In genomic region chr4:119631115-119631919, GRCm38 (mm10) we compare ENCODE assay signal across 8 mouse cellular contexts. TPM values are rescaled to one million over a fixed set of nuclear protein-coding genes. Genes with fewer than 3 reads are reported as not detected.
DNase-seq lines count a peak whose midpoint lies in the region; ATAC-seq lines count a peak whose summit lies in the region.

No protein-coding gene starts in this region.

- ATAC-seq in embryonic facial prominence, embryonic 14.5 days (ENCODE audit: low read depth) = peak; percentile 60; the same call in 1 of the 2 replicates
- peak; percentile 46; the same call in 1 of the 2 replicates for ATAC-seq in hindbrain, embryonic 12.5 days (ENCODE audit: low FRiP score)

- H3K4me1 ChIP-seq in embryonic facial prominence, embryonic 14.5 days (ENCODE audit: control insufficient read depth, insufficient read depth, low read length) = no peaks in the 10 kb centered on the region
- peaks cover 29% of the 10 kb centered on the region for H3K4me1 ChIP-seq in hindbrain, embryonic 12.5 days

- no peak overlapping the region for H3K4me3 ChIP-seq in embryonic facial prominence, embryonic 14.5 days (ENCODE audit: low read depth, low read length)
- no peak overlapping the region for H3K4me3 ChIP-seq in hindbrain, embryonic 12.5 days

- no peak overlapping the region for H3K27ac ChIP-seq in embryonic facial prominence, embryonic 14.5 days (replicated peaks; ENCODE audit: low read depth, low read length)
- H3K27ac ChIP-seq in hindbrain, embryonic 12.5 days = no peak overlapping the region

- H3K9ac ChIP-seq in embryonic facial prominence, embryonic 14.5 days (ENCODE audit: low read depth, low read length) = no peak overlapping the region
- H3K9ac ChIP-seq in hindbrain, embryonic 12.5 days = no peak overlapping the region

- H3K4me2 ChIP-seq in embryonic facial prominence, embryonic 14.5 days (ENCODE audit: low read depth, low read length) = no peak overlapping the region
- H3K4me2 ChIP-seq in hindbrain, embryonic 12.5 days (replicated peaks) = no peak overlapping the region

- no peaks in the 10 kb centered on the region for H3K9me3 ChIP-seq in embryonic facial prominence, embryonic 14.5 days (ENCODE audit: control insufficient read depth, low read length)
- no peaks in the 10 kb centered on the region for H3K9me3 ChIP-seq in hindbrain, embryonic 12.5 days (replicated peaks)

- 60% methylated on average over 11 of the region's 11 CpGs for WGBS in embryonic facial prominence, embryonic 14.5 days
- 81% methylated on average over 11 of the region's 11 CpGs for WGBS in hindbrain, embryonic 12.5 days

- H3K27me3 ChIP-seq in embryonic facial prominence, embryonic 14.5 days (replicated peaks; ENCODE audit: control insufficient read depth, insufficient read depth, low read length) = no peaks in the 10 kb centered on the region
- H3K27me3 ChIP-seq in hindbrain, embryonic 12.5 days = no peaks in the 10 kb centered on the region
- H3K27me3 ChIP-seq in splenic B cell, adult 2 months (ENCODE audit: control insufficient read depth, insufficient read depth, low read length, poor library complexity, severe bottlenecking) = no peaks in the 10 kb centered on the region

- DNase-seq in embryo, embryonic 10 days (ENCODE audit: low spot score) = peak; percentile 60
- no peak for DNase-seq in embryo, embryonic 9.5 days (ENCODE audit: extremely low spot score)
- DNase-seq in MN1 (ENCODE audit: low spot score) = peak; percentile 28
- DNase-seq in embryonic facial prominence, embryonic 14.5 days (ENCODE audit: low spot score) = peak; percentile 47
- peak; percentile 47 to 48 for DNase-seq in left cerebral cortex, adult 18-20 months (ENCODE audit: low spot score in 2 of 2)
- DNase-seq in lung, postnatal 25 days (ENCODE audit: low spot score) = peak; percentile 32
- DNase-seq in splenic B cell, adult 2 months (ENCODE audit: low read depth, low spot score) = peak; percentile 60

- peaks cover 31% of the 10 kb centered on the region for H3K36me3 ChIP-seq in embryonic facial prominence, embryonic 14.5 days (ENCODE audit: control insufficient read depth, insufficient read depth, low read length)
- peaks cover 15% of the 10 kb centered on the region for H3K36me3 ChIP-seq in hindbrain, embryonic 12.5 days
- no peaks in the 10 kb centered on the region; the same call in 1 of the 2 replicates for H3K36me3 ChIP-seq in splenic B cell, adult 2 months (ENCODE audit: control insufficient read depth, insufficient read depth, low read length, poor library complexity, severe bottlenecking)

RNA-seq across cellular contexts. Expression of gene Guca2a, which starts 6.2 kb away (rescaled TPM):
- polyA plus RNA-seq in embryonic facial prominence, embryonic 14.5 days (2014; fragmentation: Nextera tagmentation; extraction: Ambion mirVana) = not detected in 2 replicates
- not detected in 2 replicates for polyA plus RNA-seq in hindbrain, embryonic 12.5 days (2016; fragmentation: Nextera tagmentation; extraction: Ambion mirVana)
- not detected for total RNA-seq in left cerebral cortex, adult 18-20 months (2021)

RNA-seq across cellular contexts. Expression of gene Guca2b, which starts 27.4 kb away (rescaled TPM):
- polyA plus RNA-seq in embryonic facial prominence, embryonic 14.5 days (2014; fragmentation: Nextera tagmentation; extraction: Ambion mirVana) = not detected in 2 replicates
- not detected in 2 replicates for polyA plus RNA-seq in hindbrain, embryonic 12.5 days (2016; fragmentation: Nextera tagmentation; extraction: Ambion mirVana)
- total RNA-seq in left cerebral cortex, adult 18-20 months (2021) = not detected
